Mouse (Mus musculus): ENCODE measurements at regions not wholly inside any gene's neighbourhood (a gene's known extent, or its start where the extent isn't known, plus 50 kb on each side); places are given as distances from the start of the nearest gene placed in this dataset.

DNA sequence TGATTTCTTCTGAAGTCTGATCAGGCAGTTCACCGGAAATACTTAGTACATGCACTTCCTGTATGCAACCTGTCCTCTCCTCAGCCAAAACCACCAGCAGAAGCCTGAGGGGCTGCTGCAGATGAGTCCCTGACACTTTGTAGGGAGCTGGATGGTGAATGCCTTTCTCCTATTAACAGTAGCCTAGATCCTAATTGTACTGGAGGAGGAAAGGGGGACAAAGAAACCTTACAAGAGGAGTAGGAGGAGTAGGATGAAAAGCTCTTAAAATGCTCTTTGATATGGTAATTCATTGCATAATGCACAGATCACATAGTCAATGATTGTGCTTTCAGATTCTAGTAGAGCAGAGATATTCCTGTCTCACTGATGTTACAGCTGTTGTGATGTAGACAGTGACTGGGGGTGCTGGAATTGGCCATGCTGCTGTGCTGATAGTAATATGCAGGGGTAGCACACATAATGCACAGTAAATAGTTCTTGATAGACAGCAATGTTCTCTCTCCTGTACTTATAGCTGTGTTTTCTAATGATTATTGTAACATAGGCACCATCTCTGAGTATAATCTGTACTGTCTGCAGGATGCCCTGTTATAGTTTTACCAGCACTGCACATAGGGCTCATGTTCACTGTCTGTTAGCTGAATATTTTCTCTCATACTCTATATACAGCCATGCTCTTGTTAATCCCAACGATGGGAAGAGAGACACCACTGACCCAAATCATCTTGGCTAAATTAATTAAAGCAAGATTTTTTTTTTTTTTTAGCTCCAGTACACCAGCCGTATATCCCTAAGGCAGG lies 874.4 kb downstream of the Car8 start:
- Histone ChIP-seq H3K4me1 (replicated peaks) (no peaks in the 10 kb centered on the region), H3K27ac (no peak overlapping the region), H3K4me3 (replicated peaks) (no peak overlapping the region), H3K27me3 (no peaks in the 10 kb centered on the region), H3K9ac (no peak overlapping the region), H3K4me2 (no peak overlapping the region), H3K36me3 (no peaks in the 10 kb centered on the region), H3K9me3 (replicated peaks) (no peaks in the 10 kb centered on the region)
- 47% methylated on average over 3 of the region's 3 CpGs for WGBS (ENCODE audit: insufficient replicate concordance)
- no peak for ATAC-seq (ENCODE audit: low read depth)
- DNase-seq = no peak

DNA sequence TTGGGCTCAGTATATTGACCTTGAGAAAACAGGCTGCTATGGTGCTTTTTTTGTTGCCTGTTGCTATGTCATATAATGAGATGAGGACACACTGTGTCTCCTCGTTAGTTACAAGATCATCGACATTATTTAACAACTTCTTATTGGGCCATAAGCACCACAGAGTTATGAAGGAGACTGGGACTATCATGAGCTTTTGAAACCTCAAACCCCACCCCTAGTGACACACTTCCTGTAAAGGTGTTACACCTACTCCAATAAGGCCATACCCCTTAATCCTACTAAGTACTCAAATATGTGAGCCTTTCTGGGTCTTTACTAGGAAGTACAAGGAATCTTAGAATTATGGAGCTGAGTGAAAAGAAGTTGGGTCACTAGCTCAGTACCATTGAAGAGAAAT lies 875.3 kb downstream of the Car8 start:
- Histone ChIP-seq H3K9me3 (replicated peaks) (no peaks in the 10 kb centered on the region), H3K9ac (no peak overlapping the region), H3K27ac (no peak overlapping the region), H3K27me3 (no peaks in the 10 kb centered on the region), H3K36me3 (no peaks in the 10 kb centered on the region), H3K4me3 (replicated peaks) (no peak overlapping the region), H3K4me1 (replicated peaks) (no peaks in the 10 kb centered on the region), H3K4me2 (no peak overlapping the region)
- 72% methylated on average over 2 of the region's 2 CpGs for WGBS (ENCODE audit: insufficient replicate concordance)
- no peak for ATAC-seq (ENCODE audit: low read depth)
- no peak for DNase-seq

DNA sequence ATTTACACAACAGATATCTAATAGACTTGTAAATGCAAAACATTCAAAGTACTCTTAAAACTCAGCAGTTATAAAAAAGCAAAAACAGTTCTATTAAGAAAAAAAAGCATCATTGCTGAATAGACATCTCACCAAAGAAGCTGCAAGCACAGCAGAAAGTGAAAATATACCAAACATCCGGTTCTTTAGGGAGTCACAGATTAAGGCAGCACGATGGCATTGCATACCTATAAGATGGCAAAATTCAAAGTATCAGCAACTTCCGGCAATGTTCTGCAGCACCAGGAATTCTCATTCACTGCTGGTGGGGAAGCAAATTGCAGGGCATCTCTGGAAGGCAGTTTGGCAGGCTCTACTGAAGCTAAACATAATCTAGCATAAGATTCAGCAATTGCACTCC lies 882.6 kb downstream of the Car8 start:
- Histone ChIP-seq H3K4me2 (no peak overlapping the region), H3K9me3 (replicated peaks) (no peaks in the 10 kb centered on the region), H3K27ac (no peak overlapping the region), H3K27me3 (no peaks in the 10 kb centered on the region), H3K9ac (no peak overlapping the region), H3K4me1 (replicated peaks) (no peaks in the 10 kb centered on the region), H3K36me3 (no peaks in the 10 kb centered on the region), H3K4me3 (replicated peaks) (no peak overlapping the region)
- ATAC-seq (ENCODE audit: low read depth) (no peak), DNase-seq (no peak)
- 71% methylated on average over 3 of the region's 3 CpGs for WGBS (ENCODE audit: insufficient replicate concordance)

DNA sequence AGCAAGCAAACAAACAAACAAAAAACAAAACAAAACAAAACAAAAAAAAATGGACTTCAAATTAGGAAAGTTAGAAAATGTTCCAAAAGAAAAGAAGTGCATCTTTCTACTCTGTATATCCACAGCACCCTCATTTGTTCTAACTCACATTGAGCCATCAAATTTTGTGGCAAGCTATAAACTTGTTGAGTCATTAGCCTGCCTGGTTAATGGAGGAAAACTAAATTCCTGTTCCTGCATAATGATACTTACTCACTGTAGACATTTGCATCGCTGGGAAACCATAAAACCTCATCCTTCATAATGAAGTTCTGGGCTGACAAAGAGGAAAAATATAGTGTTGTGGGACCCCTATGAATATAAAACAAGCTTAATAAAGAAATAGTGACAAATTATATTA lies 891.5 kb downstream of the Car8 start:
- Histone ChIP-seq H3K4me3 (replicated peaks) (no peak overlapping the region), H3K36me3 (no peaks in the 10 kb centered on the region), H3K4me2 (no peak overlapping the region), H3K27ac (no peak overlapping the region), H3K27me3 (no peaks in the 10 kb centered on the region), H3K9me3 (replicated peaks) (no peaks in the 10 kb centered on the region), H3K9ac (no peak overlapping the region), H3K4me1 (replicated peaks) (no peaks in the 10 kb centered on the region)
- ATAC-seq (ENCODE audit: low read depth) = no peak
- no peak for DNase-seq
- WGBS (ENCODE audit: insufficient replicate concordance) = 60% methylated on average over 1 of the region's 1 CpGs

DNA sequence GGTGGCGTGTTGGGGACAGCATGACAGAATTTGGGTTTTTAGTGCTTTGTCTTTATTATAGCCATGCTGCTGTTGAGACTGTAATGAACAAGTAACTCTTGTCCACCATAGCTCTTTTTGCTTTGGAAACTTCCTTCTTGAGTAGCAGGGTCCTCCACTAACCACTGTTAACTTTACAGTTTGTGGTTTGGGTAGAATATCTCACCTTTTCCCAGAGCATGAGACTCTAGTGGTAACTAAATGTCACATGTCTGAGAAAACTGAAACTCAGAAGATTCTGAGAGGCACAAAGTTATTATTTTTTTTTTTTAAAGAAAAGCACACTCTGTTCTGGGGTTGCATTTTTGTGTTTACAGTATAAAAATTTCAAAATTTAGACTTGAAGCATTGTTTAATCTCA lies 897.7 kb downstream of the Car8 start:
- no peak overlapping the region for H3K27ac ChIP-seq
- no peak overlapping the region for H3K4me2 ChIP-seq
- H3K4me3 ChIP-seq (replicated peaks) = no peak overlapping the region
- H3K9ac ChIP-seq = no peak overlapping the region
- DNase-seq = no peak
- no peaks in the 10 kb centered on the region for H3K27me3 ChIP-seq
- no peaks in the 10 kb centered on the region for H3K4me1 ChIP-seq (replicated peaks)
- no peak for ATAC-seq (ENCODE audit: low read depth)
- H3K9me3 ChIP-seq (replicated peaks) = no peaks in the 10 kb centered on the region
- H3K36me3 ChIP-seq = no peaks in the 10 kb centered on the region
- 63% methylated on average over 1 of the region's 1 CpGs for WGBS (ENCODE audit: insufficient replicate concordance)

DNA sequence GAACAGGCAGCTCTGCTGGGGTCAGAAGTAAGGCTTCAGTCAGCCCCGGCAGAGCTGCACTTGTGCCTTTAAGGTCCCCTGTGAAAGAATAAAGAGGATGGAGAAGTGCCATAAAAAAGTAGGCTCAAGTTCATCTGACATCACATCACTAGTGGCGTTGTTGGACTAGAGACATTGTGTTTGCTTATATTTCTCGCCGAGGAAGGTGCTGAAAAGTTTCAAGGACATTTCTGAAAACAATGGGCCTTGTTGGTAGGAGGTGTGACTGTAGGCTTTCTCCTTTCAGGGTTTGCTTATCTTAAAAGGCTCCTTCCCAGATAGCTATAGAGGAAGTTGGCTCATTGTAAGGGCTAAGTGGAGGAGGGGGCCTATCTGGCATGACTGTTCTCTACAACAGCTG lies 924.6 kb downstream of the Car8 start:
- Histone ChIP-seq H3K36me3 (no peaks in the 10 kb centered on the region), H3K4me3 (replicated peaks) (no peak overlapping the region), H3K27ac (no peak overlapping the region), H3K4me1 (replicated peaks) (no peaks in the 10 kb centered on the region), H3K9me3 (replicated peaks) (no peaks in the 10 kb centered on the region), H3K27me3 (no peaks in the 10 kb centered on the region), H3K9ac (no peak overlapping the region), H3K4me2 (no peak overlapping the region)
- DNase-seq (no peak), ATAC-seq (ENCODE audit: low read depth) (no peak)
- WGBS (ENCODE audit: insufficient replicate concordance) = 17% methylated on average over 4 of the region's 4 CpGs

DNA sequence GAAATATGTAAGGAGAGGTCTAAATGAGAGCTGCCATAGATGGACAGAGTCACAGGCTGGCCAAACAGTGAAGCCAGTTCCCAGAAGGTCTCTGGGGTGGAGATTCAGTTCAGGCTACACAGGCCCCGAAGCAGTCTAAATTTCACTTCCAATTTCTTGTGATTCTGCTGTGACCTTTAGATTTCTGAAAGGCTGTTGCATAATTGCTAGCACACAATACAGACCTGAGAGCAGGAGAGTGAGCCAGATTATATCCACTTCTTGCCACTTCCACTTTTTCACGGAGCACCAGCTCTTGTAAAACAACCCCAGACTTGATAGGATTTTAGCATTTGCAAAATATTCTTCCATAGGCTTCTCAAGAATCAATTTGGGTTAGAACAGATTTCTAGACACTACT lies 925.6 kb downstream of the Car8 start:
- Histone ChIP-seq H3K4me1 (replicated peaks) (no peaks in the 10 kb centered on the region), H3K9me3 (replicated peaks) (no peaks in the 10 kb centered on the region), H3K36me3 (no peaks in the 10 kb centered on the region), H3K27me3 (no peaks in the 10 kb centered on the region), H3K4me2 (no peak overlapping the region), H3K27ac (no peak overlapping the region), H3K9ac (no peak overlapping the region), H3K4me3 (replicated peaks) (no peak overlapping the region)
- no peak for DNase-seq
- no peak for ATAC-seq (ENCODE audit: low read depth)
- 20% methylated on average over 2 of the region's 2 CpGs for WGBS (ENCODE audit: insufficient replicate concordance)

DNA sequence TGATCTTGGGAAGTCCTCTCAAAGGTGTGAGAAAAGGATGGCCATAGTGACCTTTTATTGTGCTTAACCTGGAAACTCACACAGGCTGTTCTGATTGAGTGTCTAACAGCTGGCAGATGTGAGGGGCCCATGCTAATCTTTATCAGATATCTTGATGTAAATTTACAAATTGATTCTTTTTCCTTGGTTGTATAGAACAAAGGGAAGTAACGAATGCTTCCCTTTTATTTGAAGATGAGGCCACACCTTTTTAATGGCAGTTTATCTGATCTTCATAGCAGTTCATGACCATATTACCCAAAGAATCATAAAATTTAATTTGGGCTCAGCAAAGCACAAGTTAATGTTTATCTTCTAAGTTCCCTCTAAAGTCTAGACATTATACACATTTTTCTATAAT lies 926.7 kb downstream of the Car8 start:
- no peak overlapping the region for H3K27ac ChIP-seq

DNA sequence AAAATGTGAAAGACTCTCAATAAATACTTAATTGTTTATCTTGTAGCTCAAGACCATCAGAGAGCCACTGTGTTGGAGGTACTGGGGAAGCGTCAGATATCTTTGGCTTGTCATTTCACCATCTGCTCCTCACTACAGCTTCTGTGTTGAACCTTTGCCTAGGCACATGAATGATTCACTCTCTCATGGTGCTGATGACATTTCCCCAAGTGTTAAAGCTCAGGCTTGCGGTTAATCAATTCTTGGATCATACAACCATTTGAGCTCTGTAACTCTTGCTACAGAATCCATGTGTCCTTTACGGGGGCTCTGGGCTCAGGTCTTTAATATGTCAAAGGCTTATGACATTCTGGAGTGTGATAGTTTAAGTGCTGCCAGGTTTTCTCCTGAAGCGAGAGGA lies 969.8 kb downstream of the Car8 start:
- no peak for ATAC-seq (ENCODE audit: low read depth)
- 69% methylated on average over 4 of the region's 4 CpGs for WGBS (ENCODE audit: insufficient replicate concordance)
- no peak overlapping the region for H3K4me3 ChIP-seq (replicated peaks)
- no peaks in the 10 kb centered on the region for H3K9me3 ChIP-seq (replicated peaks)
- H3K27me3 ChIP-seq = no peaks in the 10 kb centered on the region
- no peak overlapping the region for H3K27ac ChIP-seq
- no peaks in the 10 kb centered on the region for H3K36me3 ChIP-seq
- DNase-seq = no peak
- no peaks in the 10 kb centered on the region for H3K4me1 ChIP-seq (replicated peaks)
- H3K9ac ChIP-seq = no peak overlapping the region
- H3K4me2 ChIP-seq = no peak overlapping the region

More for the DNA sequence above, 926.7 kb downstream of the Car8 start:
- no peaks in the 10 kb centered on the region for H3K4me1 ChIP-seq (replicated peaks)
- no peak overlapping the region for H3K4me2 ChIP-seq
- no peak overlapping the region for H3K9ac ChIP-seq
- H3K4me3 ChIP-seq (replicated peaks) = no peak overlapping the region
- 62% methylated on average over 1 of the region's 1 CpGs for WGBS (ENCODE audit: insufficient replicate concordance)
- H3K36me3 ChIP-seq = no peaks in the 10 kb centered on the region
- ATAC-seq (ENCODE audit: low read depth) (no peak), DNase-seq (no peak)
- H3K27me3 ChIP-seq = no peaks in the 10 kb centered on the region
- no peaks in the 10 kb centered on the region for H3K9me3 ChIP-seq (replicated peaks)

DNA sequence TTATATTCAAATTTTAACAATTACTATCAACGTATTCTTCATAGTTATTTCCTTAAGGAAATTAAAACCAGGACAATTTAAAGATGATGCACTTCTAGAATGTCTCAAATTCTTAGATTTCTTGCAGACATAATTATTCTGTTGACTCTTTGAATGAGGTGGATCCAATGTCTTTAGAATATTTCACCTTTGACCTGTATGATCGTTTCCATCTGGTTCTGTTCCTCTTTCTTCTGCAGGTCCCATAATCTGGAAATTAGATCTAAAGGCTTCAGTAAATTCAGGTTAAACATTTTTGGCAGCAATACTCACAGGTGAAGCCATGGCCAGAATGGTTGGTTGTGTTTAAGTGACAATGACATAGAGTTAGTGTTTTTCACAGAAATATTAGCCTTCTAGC lies 982.4 kb downstream of the Car8 start:
- no peak overlapping the region for H3K4me3 ChIP-seq (replicated peaks)
- no peak for DNase-seq
- WGBS (ENCODE audit: insufficient replicate concordance) = 52% methylated on average over 2 of the region's 2 CpGs
- H3K9me3 ChIP-seq (replicated peaks) = no peaks in the 10 kb centered on the region
- no peaks in the 10 kb centered on the region for H3K27me3 ChIP-seq
- H3K9ac ChIP-seq = no peak overlapping the region
- no peaks in the 10 kb centered on the region for H3K36me3 ChIP-seq
- H3K4me2 ChIP-seq = no peak overlapping the region
- no peak for ATAC-seq (ENCODE audit: low read depth)
- no peaks in the 10 kb centered on the region for H3K4me1 ChIP-seq (replicated peaks)
- no peak overlapping the region for H3K27ac ChIP-seq

DNA sequence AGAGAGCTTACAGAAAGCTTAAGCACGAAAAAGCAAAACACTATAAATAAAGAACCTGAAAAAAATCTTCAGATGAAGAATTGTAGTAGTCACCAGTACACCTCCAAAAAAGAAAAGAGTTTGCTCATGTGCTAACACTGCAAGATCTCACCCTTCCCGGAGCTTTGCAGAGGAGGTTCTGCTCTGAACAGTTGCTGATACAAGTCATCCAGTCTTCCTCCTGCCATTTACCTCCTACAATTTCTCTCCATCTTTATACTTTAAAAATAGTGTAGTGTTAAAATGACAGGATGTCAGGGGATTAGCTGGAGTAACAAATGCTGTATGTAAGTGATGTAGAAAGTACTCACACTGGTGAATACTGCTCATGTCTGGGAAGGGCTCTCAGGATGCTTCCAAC lies 985.2 kb downstream of the Car8 start:
- no peak overlapping the region for H3K27ac ChIP-seq
- 60% methylated on average over 2 of the region's 2 CpGs for WGBS (ENCODE audit: insufficient replicate concordance)
- no peak overlapping the region for H3K4me2 ChIP-seq
- no peak overlapping the region for H3K4me3 ChIP-seq (replicated peaks)
- H3K27me3 ChIP-seq = no peaks in the 10 kb centered on the region
- no peaks in the 10 kb centered on the region for H3K4me1 ChIP-seq (replicated peaks)
- no peaks in the 10 kb centered on the region for H3K9me3 ChIP-seq (replicated peaks)
- ATAC-seq (ENCODE audit: low read depth) (no peak), DNase-seq (no peak)
- no peaks in the 10 kb centered on the region for H3K36me3 ChIP-seq
- H3K9ac ChIP-seq = no peak overlapping the region

DNA sequence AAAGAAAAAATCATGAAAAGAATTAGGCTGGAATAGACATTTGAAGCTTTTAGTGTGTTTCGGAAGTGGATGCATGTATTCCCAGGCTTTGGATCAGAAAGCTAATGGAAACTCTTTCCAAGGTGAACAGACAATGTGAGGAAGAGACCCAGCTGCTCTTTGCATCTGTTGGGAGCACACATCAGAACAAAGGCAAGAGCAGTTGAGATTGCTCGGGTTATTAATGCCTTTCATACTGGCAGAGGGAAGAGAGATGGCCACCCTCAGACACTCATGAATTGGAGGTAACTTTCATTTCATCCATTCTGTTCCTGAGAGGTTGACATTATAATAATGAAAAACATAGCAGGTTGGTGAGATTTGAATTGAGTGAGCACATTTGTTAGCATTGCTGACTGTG lies 987.2 kb downstream of the Car8 start:
- H3K4me1 ChIP-seq (replicated peaks) = no peaks in the 10 kb centered on the region
- H3K27me3 ChIP-seq = no peaks in the 10 kb centered on the region
- 77% methylated on average over 2 of the region's 2 CpGs for WGBS (ENCODE audit: insufficient replicate concordance)
- no peaks in the 10 kb centered on the region for H3K36me3 ChIP-seq
- H3K4me3 ChIP-seq (replicated peaks) = no peak overlapping the region
- no peak for DNase-seq
- no peak overlapping the region for H3K4me2 ChIP-seq
- no peak overlapping the region for H3K9ac ChIP-seq
- no peaks in the 10 kb centered on the region for H3K9me3 ChIP-seq (replicated peaks)
- H3K27ac ChIP-seq = no peak overlapping the region
- ATAC-seq (ENCODE audit: low read depth) = no peak

Measured in liver, embryonic 13.5 days (tissue).